Mouse (Mus musculus): Measurements from ENCODE around the gene Agk.

DNA sequence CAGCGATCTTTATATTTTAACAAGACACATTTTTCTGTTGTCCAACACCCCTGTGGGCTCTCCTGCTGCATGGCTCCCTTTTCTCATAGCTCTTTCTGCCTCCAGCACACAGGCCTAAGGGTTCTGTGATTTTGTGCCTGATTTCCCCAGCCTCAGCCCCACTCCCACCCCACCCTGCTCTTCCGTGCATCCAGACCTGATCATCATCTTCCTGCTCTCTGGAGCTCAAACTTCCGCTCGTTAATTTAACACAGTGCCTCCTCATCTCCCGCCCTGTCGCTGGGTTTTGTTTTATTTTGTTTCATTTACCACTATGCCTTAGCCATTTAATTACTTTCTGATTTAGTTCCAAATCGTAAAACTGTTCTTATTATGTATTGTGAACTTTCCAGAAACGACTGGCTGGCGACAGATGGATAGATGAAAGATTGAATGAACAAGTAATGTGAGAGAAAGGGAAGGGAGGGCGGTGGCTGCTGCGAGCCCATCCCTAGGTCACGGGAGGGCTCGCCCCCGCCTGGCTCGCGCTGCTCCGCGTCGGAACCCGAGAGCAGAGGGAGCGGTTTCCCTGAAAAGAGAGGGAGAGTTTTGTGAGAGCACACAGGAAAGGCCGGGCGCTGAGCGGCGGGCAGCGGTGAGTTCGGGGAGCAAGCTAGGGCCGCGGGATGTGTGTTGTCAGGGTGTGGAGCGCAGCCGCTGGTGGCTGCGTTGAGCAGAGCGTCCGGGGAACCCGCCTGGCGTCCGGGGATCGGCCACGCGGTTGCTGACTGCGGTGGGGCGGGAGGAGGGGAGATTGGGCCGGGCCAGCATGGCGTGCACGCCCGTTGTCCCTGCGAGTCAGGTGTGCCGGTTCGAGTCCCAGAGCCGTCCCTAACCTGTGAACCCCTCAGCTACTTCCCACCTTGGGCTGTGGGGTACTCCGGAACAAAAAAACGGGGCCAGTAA lies at the start of gene Agk:
- no peak for TF ChIP-seq CTCF (IDR thresholded peaks at IDR 0.05; ENCODE audit: control insufficient read depth, insufficient read depth, insufficient replicate concordance, low read depth, low read length)
- peak; percentile 85 for TF ChIP-seq POLR2A (IDR thresholded peaks at IDR 0.05; ENCODE audit: control insufficient read depth, low read depth, low read length)
